Mouse (Mus musculus) megakaryocyte progenitor cell, adult 5-6 weeks (primary cell): Measurements from ENCODE around the gene Lpar1. TPM values are rescaled to one million over a fixed set of nuclear protein-coding genes. Genes with fewer than 3 reads are reported as not detected.
A peak's percentile ranks its signal among the peaks of the same experiment; 100 is the strongest.

Experiments
- ATAC-seq: replicated peaks from 2 replicates; pipeline ENCODE4 v1.8.0; 2016; ENCODE audit warnings: mild to moderate bottlenecking, moderate TSS enrichment, inconsistent platforms; ENCODE audit not compliant: poor library complexity
- total RNA-seq, 2 experiments: library from RNA; stranded (forward) in 1 of 2; stranded (reverse) in 1 of 2; fragments of 157-497, 149-512 nt in 1 of 2; fragments of 200-1000 nt in 1 of 2; gene quantifications; 2 replicates each; pipeline versions ENCODE4 v1.2.3 to v1.2.4; 2015 to 2017

Gene Lpar1
- total RNA-seq, 2 experiments from 2014 or later: 0.27 to 0.29 TPM

- ATAC-seq: no peak
Measured at GRCm38 (mm10) chr4:58511554-58511953, 42.1 kb downstream of the Lpar1 start.

GRCm38 (mm10) chr4:58508833-58509232 lies 44.9 kb downstream of the Lpar1 start:
- ATAC-seq: no peak

GRCm38 (mm10) chr4:58507536-58507935 lies 46.2 kb downstream of the Lpar1 start:
- no peak for ATAC-seq

- peak; percentile 70 for ATAC-seq
Measured at GRCm38 (mm10) chr4:58506539-58507527, 46.9 kb downstream of the Lpar1 start.

GRCm38 (mm10) chr4:58504250-58504649 lies 49.4 kb downstream of the Lpar1 start:
- no peak for ATAC-seq

- ATAC-seq: no peak
Measured at GRCm38 (mm10) chr4:58501012-58501777, 52.5 kb downstream of the Lpar1 start.

GRCm38 (mm10) chr4:58499831-58500230 lies 53.9 kb downstream of the Lpar1 start:
- ATAC-seq: no peak

- no peak for ATAC-seq
Measured at GRCm38 (mm10) chr4:58499241-58499640, 54.5 kb downstream of the Lpar1 start.

- ATAC-seq: no peak
Measured at GRCm38 (mm10) chr4:58498734-58499133, 55.0 kb downstream of the Lpar1 start.

GRCm38 (mm10) chr4:58497284-58497683 lies 56.4 kb downstream of the Lpar1 start:
- ATAC-seq: no peak

- no peak for ATAC-seq
Measured at GRCm38 (mm10) chr4:58496743-58497142, 57.0 kb downstream of the Lpar1 start.

GRCm38 (mm10) chr4:58491742-58492141 lies 62.0 kb downstream of the Lpar1 start:
- ATAC-seq: no peak

GRCm38 (mm10) chr4:58490374-58490773 lies 63.3 kb downstream of the Lpar1 start:
- ATAC-seq: no peak

GRCm38 (mm10) chr4:58478564-58478963 lies 75.1 kb downstream of the Lpar1 start:
- ATAC-seq: no peak

- no peak for ATAC-seq
Measured at GRCm38 (mm10) chr4:58477691-58478090, 76.0 kb downstream of the Lpar1 start.

- ATAC-seq: no peak
Measured at GRCm38 (mm10) chr4:58471203-58471910, 82.3 kb downstream of the Lpar1 start.

- ATAC-seq: peak; percentile 61
Measured at GRCm38 (mm10) chr4:58469651-58470592, 83.8 kb downstream of the Lpar1 start.

GRCm38 (mm10) chr4:58469035-58469434 lies 84.7 kb downstream of the Lpar1 start:
- no peak for ATAC-seq

- ATAC-seq: no peak
Measured at GRCm38 (mm10) chr4:58465586-58465985, 88.1 kb downstream of the Lpar1 start.
